Mouse (Mus musculus): ENCODE results near the gene Tubal3. TPM values are rescaled to one million over a fixed set of nuclear protein-coding genes. Genes with fewer than 3 reads are reported as not detected.

The Tubal3 gene
- not detected in 2 replicates for polyA plus RNA-seq (2016; fragmentation: Nextera tagmentation; extraction: Ambion mirVana)

DNA sequence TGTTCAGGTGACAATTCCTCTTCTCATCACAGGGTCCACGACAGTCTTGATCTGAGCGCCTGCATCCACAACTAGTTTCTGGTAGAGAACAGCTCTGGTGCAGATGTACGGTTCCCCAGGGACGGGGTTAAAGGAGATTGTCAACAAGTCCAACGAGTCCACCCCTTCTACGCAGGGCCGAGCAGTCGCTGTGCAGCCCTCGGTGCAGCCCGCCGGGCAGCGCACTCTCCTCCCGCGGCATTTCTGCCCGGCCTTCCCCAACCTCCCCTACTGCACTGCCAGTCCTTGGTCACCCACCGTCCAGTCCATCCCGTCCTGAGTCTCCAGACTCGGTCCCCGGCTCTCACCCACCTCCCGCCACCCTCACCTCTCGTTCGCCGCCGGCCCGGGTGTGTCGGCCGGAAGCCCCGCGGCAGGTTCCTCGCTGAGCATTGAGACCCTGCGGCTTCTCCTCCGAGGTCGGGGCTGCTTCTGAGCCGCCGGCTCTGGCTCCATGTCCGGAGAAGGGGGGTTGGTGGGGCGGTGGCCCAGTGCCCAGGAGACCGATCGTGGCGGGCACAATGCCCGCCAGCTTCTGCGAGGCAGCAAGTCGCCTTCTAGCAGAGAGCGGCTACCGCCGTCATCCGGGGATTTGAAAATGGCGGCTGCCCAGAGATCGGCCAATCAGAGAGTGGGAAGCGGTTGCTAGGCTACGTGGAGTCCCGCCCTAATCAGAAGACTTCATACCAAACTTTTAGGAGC lies at the start of gene Tubal3, which contains the start of gene Net1:
Gene Tubal3, plus strand, starts transcription at position 704 of the 741 bp plus-strand sequence.
Gene Net1, minus strand, starts transcription at position 650 of the 741 bp plus-strand sequence.
- peak; percentile 92 for DNase-seq (ENCODE audit: extremely low spot score, low spot score)
- Histone ChIP-seq H3K4me3 (peak within 1 kb of the TSS; percentile 95), H3K9me3 (peaks cover 12% of the 10 kb centered on the region), H3K27ac (peak within 1 kb of the TSS; percentile 97), H3K4me1 (peaks cover 9% of the 10 kb centered on the region), H3K36me3 (replicated peaks) (peaks cover 33% of the 10 kb centered on the region), H3K27me3 (ENCODE audit: poor library complexity, severe bottlenecking) (no peaks in the 10 kb centered on the region)
- WGBS, result under 1% methylated on average over 52 of the region's 52 CpGs

GRCm38 (mm10) chr13:3869901-3870300 lies 48.2 kb upstream of the Tubal3 start:
- H3K4me1 ChIP-seq, result no peaks in the 10 kb centered on the region

GRCm38 (mm10) chr13:3872832-3873231 lies 45.2 kb upstream of the Tubal3 start:
- WGBS, result 88% methylated on average over 4 of the region's 4 CpGs
- H3K27ac ChIP-seq, result no peak overlapping the region
- DNase-seq (ENCODE audit: extremely low spot score, low spot score), result no peak
- no peak overlapping the region for H3K4me3 ChIP-seq
- no peaks in the 10 kb centered on the region for H3K36me3 ChIP-seq (replicated peaks)
- no peaks in the 10 kb centered on the region for H3K9me3 ChIP-seq
- no peaks in the 10 kb centered on the region; the same call in 1 of the 2 replicates for H3K4me1 ChIP-seq
- H3K27me3 ChIP-seq (ENCODE audit: poor library complexity, severe bottlenecking), result no peaks in the 10 kb centered on the region

More at GRCm38 (mm10) chr13:3869901-3870300, 48.2 kb upstream of the Tubal3 start:
- no peak overlapping the region for H3K4me3 ChIP-seq
- no peaks in the 10 kb centered on the region for H3K27me3 ChIP-seq (ENCODE audit: poor library complexity, severe bottlenecking)
- H3K9me3 ChIP-seq, result no peaks in the 10 kb centered on the region
- no peaks in the 10 kb centered on the region for H3K36me3 ChIP-seq (replicated peaks)
- DNase-seq (ENCODE audit: extremely low spot score, low spot score), result no peak
- H3K27ac ChIP-seq, result no peak overlapping the region

DNA sequence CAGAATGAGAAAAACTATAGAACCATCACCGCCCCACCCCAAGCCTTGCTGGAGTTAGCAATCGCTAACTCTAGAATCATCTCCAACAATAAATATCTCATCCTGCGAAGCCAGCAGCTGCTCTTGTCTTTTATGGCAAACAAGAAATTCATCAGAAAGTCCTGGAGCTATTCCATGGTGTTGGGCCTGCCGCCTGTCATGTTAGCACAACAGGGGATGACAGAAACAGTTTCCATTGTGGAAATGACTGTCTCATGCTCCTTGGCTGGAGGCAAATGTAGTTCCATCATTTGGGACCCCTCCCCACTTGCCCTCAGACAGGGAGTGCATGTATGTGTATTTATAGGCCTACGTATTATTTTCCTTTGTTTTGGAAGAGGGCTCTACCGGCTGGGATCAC lies 41.6 kb upstream of the Tubal3 start:
- Histone ChIP-seq H3K27ac (no peak overlapping the region), H3K4me1 (no peaks in the 10 kb centered on the region; the same call in 1 of the 2 replicates), H3K27me3 (ENCODE audit: poor library complexity, severe bottlenecking) (no peaks in the 10 kb centered on the region), H3K4me3 (no peak overlapping the region), H3K9me3 (no peaks in the 10 kb centered on the region), H3K36me3 (replicated peaks) (peaks cover 19% of the 10 kb centered on the region)
- DNase-seq (ENCODE audit: extremely low spot score, low spot score), result no peak
- 92% methylated on average over 6 of the region's 6 CpGs for WGBS

- no peak overlapping the region for H3K27ac ChIP-seq
- no peak for DNase-seq (ENCODE audit: extremely low spot score, low spot score)
- H3K27me3 ChIP-seq (ENCODE audit: poor library complexity, severe bottlenecking), result no peaks in the 10 kb centered on the region
Observed at GRCm38 (mm10) chr13:3877185-3877584, 40.9 kb upstream of the Tubal3 start.

GRCm38 (mm10) chr13:3877679-3878220 lies 40.3 kb upstream of the Tubal3 start:
- no peak overlapping the region for H3K27ac ChIP-seq
- no peaks in the 10 kb centered on the region for H3K9me3 ChIP-seq
- H3K4me1 ChIP-seq, result no peaks in the 10 kb centered on the region; the same call in 1 of the 2 replicates
- H3K36me3 ChIP-seq (replicated peaks), result peaks cover 32% of the 10 kb centered on the region
- no peak overlapping the region for H3K4me3 ChIP-seq
- no peak for DNase-seq (ENCODE audit: extremely low spot score, low spot score)
- H3K27me3 ChIP-seq (ENCODE audit: poor library complexity, severe bottlenecking), result no peaks in the 10 kb centered on the region
- WGBS, result 48% methylated on average over 4 of the region's 4 CpGs

More at GRCm38 (mm10) chr13:3877185-3877584, 40.9 kb upstream of the Tubal3 start:
- 70% methylated on average over 6 of the region's 6 CpGs for WGBS
- peaks cover 26% of the 10 kb centered on the region for H3K36me3 ChIP-seq (replicated peaks)
- no peaks in the 10 kb centered on the region; the same call in 1 of the 2 replicates for H3K4me1 ChIP-seq
- no peak overlapping the region for H3K4me3 ChIP-seq
- no peaks in the 10 kb centered on the region for H3K9me3 ChIP-seq

GRCm38 (mm10) chr13:3886663-3887062 lies 31.4 kb upstream of the Tubal3 start:
- 95% methylated on average over 7 of the region's 7 CpGs for WGBS
- Histone ChIP-seq H3K27me3 (ENCODE audit: poor library complexity, severe bottlenecking) (no peaks in the 10 kb centered on the region), H3K9me3 (no peaks in the 10 kb centered on the region), H3K4me1 (peaks cover 4% of the 10 kb centered on the region), H3K4me3 (no peak overlapping the region), H3K36me3 (replicated peaks) (peaks cover 79% of the 10 kb centered on the region), H3K27ac (no peak overlapping the region)
- no peak for DNase-seq (ENCODE audit: extremely low spot score, low spot score)

DNA sequence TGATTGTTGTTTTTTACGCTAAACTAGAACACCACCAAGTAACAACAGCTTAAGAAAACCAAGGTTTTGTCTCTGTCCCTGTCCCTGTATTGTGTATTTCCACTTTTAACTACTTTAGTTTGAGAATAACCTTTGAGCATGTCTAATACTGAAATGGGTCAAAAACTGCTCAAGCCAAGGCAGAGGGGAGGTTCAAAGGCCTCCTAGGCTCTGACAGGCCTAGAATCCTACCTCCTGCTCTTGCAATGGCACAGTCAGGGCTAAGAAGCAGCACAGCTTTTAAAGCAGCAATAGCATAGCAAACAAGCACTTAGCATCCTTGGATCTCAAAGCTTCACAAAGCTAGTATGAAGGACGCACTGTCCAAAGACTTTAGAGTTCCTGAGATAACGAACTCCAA lies 29.0 kb upstream of the Tubal3 start:
- Histone ChIP-seq H3K9me3 (no peaks in the 10 kb centered on the region), H3K27me3 (ENCODE audit: poor library complexity, severe bottlenecking) (no peaks in the 10 kb centered on the region), H3K4me1 (peaks cover 25% of the 10 kb centered on the region), H3K27ac (no peak overlapping the region), H3K36me3 (replicated peaks) (peaks cover 54% of the 10 kb centered on the region), H3K4me3 (no peak overlapping the region)
- no peak for DNase-seq (ENCODE audit: extremely low spot score, low spot score)
- WGBS, result 94% methylated on average over 3 of the region's 3 CpGs

DNA sequence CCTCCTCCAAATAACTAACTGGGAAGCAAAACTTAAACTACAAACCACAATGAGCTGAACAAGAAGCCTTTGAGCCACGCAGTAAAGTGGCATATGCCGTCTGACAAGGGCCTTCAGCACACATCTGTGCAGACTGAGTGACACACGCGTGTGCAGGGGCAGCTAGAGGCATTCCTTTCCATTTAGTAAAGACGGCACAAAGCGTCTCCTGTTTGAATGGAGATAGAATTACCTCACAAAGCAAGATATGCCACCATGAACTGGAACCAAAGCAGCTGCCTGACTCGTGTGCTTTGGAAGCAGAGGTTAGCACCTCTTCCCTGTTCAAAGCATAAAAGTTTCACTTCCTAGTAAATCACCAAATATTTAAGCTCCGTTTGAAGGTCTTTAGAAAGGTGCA lies 28.0 kb upstream of the Tubal3 start:
- H3K27me3 ChIP-seq (ENCODE audit: poor library complexity, severe bottlenecking), result no peaks in the 10 kb centered on the region
- WGBS, result 80% methylated on average over 8 of the region's 8 CpGs
- peaks cover 52% of the 10 kb centered on the region for H3K36me3 ChIP-seq (replicated peaks)
- H3K4me1 ChIP-seq, result peaks cover 25% of the 10 kb centered on the region
- no peak overlapping the region for H3K4me3 ChIP-seq
- H3K27ac ChIP-seq, result no peak overlapping the region
- H3K9me3 ChIP-seq, result no peaks in the 10 kb centered on the region
- DNase-seq (ENCODE audit: extremely low spot score, low spot score), result no peak

DNA sequence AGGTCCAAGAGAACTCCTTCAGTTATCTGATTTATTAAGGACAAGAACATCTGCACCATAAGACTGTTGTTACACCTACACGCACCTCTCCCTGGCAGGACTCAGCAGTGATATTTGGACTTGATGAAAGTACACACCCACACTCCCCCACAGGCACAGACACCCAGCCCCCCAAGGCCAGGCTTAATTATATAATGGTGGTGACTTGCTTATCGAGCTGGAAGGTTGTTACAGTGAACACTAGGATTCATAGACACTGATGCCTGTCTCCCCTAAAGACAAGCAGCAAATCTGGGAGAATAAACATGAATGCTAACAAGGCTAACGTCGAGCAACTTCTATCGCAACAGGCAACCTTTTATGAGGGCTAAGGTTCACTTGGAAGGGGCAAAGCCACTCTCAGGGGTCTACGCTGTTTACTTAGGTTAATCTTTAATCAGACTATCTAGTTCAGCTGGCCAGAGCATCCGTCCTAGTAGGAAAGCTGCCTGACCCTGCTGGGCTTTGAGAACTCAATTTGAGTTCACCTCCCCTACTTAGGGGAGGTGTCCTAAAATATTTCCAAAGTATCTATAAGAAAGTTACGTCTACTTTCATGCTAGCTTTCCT lies 26.5 kb upstream of the Tubal3 start:
- no peak for DNase-seq (ENCODE audit: extremely low spot score, low spot score)
- Histone ChIP-seq H3K36me3 (replicated peaks) (peaks cover 47% of the 10 kb centered on the region), H3K9me3 (no peaks in the 10 kb centered on the region), H3K4me1 (peaks cover 25% of the 10 kb centered on the region), H3K4me3 (peak overlapping the region; percentile 63), H3K27me3 (ENCODE audit: poor library complexity, severe bottlenecking) (no peaks in the 10 kb centered on the region), H3K27ac (no peak overlapping the region)
- 70% methylated on average over 8 of the region's 8 CpGs for WGBS

- peak overlapping the region; percentile 88 for H3K27ac ChIP-seq
- H3K36me3 ChIP-seq (replicated peaks), result peaks cover 37% of the 10 kb centered on the region
- H3K9me3 ChIP-seq, result no peaks in the 10 kb centered on the region
- H3K4me1 ChIP-seq, result peaks cover 25% of the 10 kb centered on the region
- H3K27me3 ChIP-seq (ENCODE audit: poor library complexity, severe bottlenecking), result no peaks in the 10 kb centered on the region
- no peak for DNase-seq (ENCODE audit: extremely low spot score, low spot score)
- peak overlapping the region; percentile 63 for H3K4me3 ChIP-seq
- WGBS, result 19% methylated on average over 7 of the region's 7 CpGs
Observed at GRCm38 (mm10) chr13:3892601-3893000, 25.5 kb upstream of the Tubal3 start.

GRCm38 (mm10) chr13:3893126-3893734 lies 24.8 kb upstream of the Tubal3 start:
- peaks cover 25% of the 10 kb centered on the region for H3K4me1 ChIP-seq
- under 1% methylated on average over 35 of the region's 35 CpGs for WGBS
- peak overlapping the region; percentile 63 for H3K4me3 ChIP-seq
- H3K27me3 ChIP-seq (ENCODE audit: poor library complexity, severe bottlenecking), result no peaks in the 10 kb centered on the region
- H3K27ac ChIP-seq, result peak overlapping the region; percentile 88
- peak; percentile 90 for DNase-seq (ENCODE audit: extremely low spot score, low spot score)
- H3K36me3 ChIP-seq (replicated peaks), result peaks cover 35% of the 10 kb centered on the region
- no peaks in the 10 kb centered on the region for H3K9me3 ChIP-seq

All from forebrain, embryonic 10.5 days (tissue).